Mouse (Mus musculus) liver, embryonic 15.5 days (tissue): ENCODE results near the gene Sarnp. TPM values are rescaled to one million over a fixed set of nuclear protein-coding genes. Genes with fewer than 3 reads are reported as not detected.

Source experiments
- ATAC-seq: fragments of 200-750 bp; cut with Nextera tagmentation; 2 replicates; pipeline ENCODE4 v1.8.0; 2017; ENCODE audit warnings: moderate number of reproducible peaks, mild to moderate bottlenecking, moderate library complexity; ENCODE audit not compliant: insufficient read depth
- H3K27ac ChIP-seq: fragments of 300-500 bp; sonication (generic); replicated peaks from 2 replicates; pipeline ENCODE4 v1.5.1; 2015; ENCODE audit warnings: mild to moderate bottlenecking, inconsistent platforms
- H3K27me3 ChIP-seq: fragments of 300-500 bp; sonication (generic); 2 replicates; pipeline ENCODE4 v1.6.1; 2015; ENCODE audit warnings: mild to moderate bottlenecking, inconsistent platforms
- H3K36me3 ChIP-seq: fragments of 300-500 bp; sonication (generic); replicated peaks from 2 replicates; pipeline ENCODE4 v1.6.1; 2015; ENCODE audit warnings: moderate library complexity, mild to moderate bottlenecking, inconsistent platforms
- H3K4me1 ChIP-seq: fragments of 300-500 bp; sonication (generic); replicated peaks from 2 replicates; pipeline ENCODE4 v1.6.1; 2015; ENCODE audit warnings: inconsistent platforms
- H3K4me2 ChIP-seq: fragments of 300-500 bp; sonication (generic); 2 replicates; pipeline ENCODE4 v1.6.1; 2015; ENCODE audit warnings: moderate library complexity, mild to moderate bottlenecking, inconsistent platforms
- H3K4me3 ChIP-seq: fragments of 300-500 bp; sonication (generic); replicated peaks from 2 replicates; pipeline ENCODE4 v1.5.1; 2015; ENCODE audit warnings: mild to moderate bottlenecking, inconsistent platforms
- H3K9ac ChIP-seq: fragments of 300-500 bp; sonication (generic); 2 replicates; pipeline ENCODE4 v1.6.1; 2015; ENCODE audit warnings: moderate library complexity, mild to moderate bottlenecking, inconsistent platforms
- H3K9me3 ChIP-seq: fragments of 300-500 bp; sonication (generic); replicated peaks from 2 replicates; pipeline ENCODE4 v1.6.1; 2016; ENCODE audit warnings: inconsistent platforms
- WGBS: fragments of 180-500 bp; shearing (Covaris S2); methylation state at CpG from one replicate; pipeline ENCODE4 v1.1.7; 2015; ENCODE audit warnings: mixed read lengths; ENCODE audit not compliant: insufficient replicate concordance; 5-methylcytosine and 5-hydroxymethylcytosine counted together
- polyA plus RNA-seq: library from polyadenylated mRNA; unstranded; fragments of >200 nt; fragmentation: Nextera tagmentation; extraction: Ambion mirVana; gene quantifications from 2 replicates; pipeline ENCODE4 v1.2.1, GENCODE M21; 2015

Gene Sarnp
- polyA plus RNA-seq, 1 experiment from 2014 or later, result 99.7 TPM

DNA sequence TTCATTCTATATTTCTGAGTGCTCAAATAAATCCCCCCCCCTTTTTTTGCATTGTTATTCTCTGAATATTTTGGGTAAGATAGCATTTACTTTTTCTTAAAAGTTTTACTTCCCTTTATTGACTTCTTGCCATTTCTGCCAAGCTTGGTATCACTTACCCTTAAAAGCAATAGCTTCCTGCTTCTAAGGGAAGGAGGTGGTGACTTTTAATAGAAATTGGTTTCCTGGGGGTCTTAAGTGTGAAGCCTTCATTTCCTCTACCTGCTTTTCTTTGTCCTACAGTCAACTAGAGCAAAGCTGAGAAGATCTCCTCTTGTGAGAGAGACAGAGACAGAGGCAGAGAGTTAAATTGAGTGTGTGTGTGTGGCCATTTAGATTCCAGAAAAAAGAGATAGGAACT lies 44.0 kb downstream of the Sarnp start:
- Histone ChIP-seq H3K36me3 (peaks cover 62% of the 10 kb centered on the region), H3K9ac (no peak overlapping the region), H3K9me3 (no peaks in the 10 kb centered on the region), H3K4me2 (no peak overlapping the region), H3K27me3 (no peaks in the 10 kb centered on the region), H3K27ac (no peak overlapping the region), H3K4me1 (no peaks in the 10 kb centered on the region), H3K4me3 (no peak overlapping the region)
- ATAC-seq, result no peak

DNA sequence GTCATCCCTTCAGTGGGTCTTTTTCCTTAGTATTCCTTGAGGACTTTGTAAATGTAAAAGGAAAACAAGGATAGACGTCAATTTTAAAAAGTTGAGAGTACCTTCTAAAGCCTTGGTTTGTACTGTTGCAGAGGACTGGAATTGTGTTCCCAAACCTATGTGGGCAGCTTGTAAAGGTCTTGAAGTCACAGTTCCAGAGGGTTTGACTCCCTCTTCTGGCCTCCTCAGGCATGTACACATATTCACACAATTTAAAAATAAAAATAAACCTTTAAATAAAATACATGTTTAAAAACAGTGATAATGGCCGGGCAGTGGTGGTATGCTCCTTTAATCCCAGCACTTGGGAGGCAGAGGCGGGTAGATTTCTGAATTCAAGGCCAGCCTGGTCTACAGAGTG lies 48.9 kb downstream of the Sarnp start:
- no peaks in the 10 kb centered on the region for H3K27me3 ChIP-seq
- no peak for ATAC-seq
- H3K36me3 ChIP-seq, result peaks cover 55% of the 10 kb centered on the region
- 75% methylated on average over 3 of the region's 3 CpGs for WGBS
- no peaks in the 10 kb centered on the region for H3K9me3 ChIP-seq
- H3K4me1 ChIP-seq, result no peaks in the 10 kb centered on the region
- no peak overlapping the region for H3K27ac ChIP-seq
- H3K4me2 ChIP-seq, result no peak overlapping the region
- H3K9ac ChIP-seq, result no peak overlapping the region
- no peak overlapping the region for H3K4me3 ChIP-seq

DNA sequence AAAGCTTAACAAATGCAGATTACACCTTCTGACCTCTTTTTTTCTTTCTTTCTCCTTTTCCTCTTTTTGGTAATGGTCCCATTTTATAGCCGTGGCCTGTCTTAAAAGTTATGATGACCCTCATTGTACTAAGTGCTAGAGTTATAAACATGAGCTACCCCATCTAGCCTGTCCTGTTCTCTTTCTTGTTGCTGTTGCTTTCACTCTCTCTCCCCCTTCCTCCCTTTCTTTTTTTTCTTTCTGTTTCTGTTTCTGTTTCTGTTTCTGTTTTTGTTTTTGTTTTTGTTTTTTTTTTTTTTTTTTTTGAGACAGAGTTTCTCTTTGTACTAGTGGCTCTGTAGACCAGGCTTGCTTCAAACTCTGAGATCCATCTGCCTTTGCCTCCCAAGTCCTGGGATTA lies 49.4 kb downstream of the Sarnp start:
- H3K4me1 ChIP-seq, result no peaks in the 10 kb centered on the region
- H3K9ac ChIP-seq, result no peak overlapping the region
- ATAC-seq, result no peak
- no peak overlapping the region for H3K27ac ChIP-seq
- no peaks in the 10 kb centered on the region for H3K27me3 ChIP-seq
- no peak overlapping the region for H3K4me3 ChIP-seq
- no peak overlapping the region for H3K4me2 ChIP-seq
- 76% methylated on average over 1 of the region's 1 CpGs for WGBS
- peaks cover 55% of the 10 kb centered on the region for H3K36me3 ChIP-seq
- H3K9me3 ChIP-seq, result no peaks in the 10 kb centered on the region

DNA sequence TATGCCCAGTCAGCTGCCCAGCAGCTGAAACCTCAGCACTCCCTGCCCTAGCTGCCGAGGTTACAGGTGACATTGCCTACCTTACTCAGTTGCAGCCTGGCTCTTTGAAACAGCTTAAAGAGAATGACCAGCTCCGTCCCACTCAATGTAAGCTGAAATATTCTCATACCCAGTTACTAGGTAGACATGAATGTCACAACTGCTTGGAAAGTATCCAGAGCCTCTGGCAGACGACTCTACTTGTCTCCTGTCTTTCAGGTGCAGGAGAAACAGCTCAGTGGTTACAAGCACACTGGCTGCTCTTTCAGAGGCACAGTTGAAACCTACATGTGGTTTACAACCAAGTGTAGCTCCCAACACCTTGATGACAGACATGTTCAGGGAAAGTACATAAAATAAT lies 53.2 kb downstream of the Sarnp start:
- Histone ChIP-seq H3K27me3 (no peaks in the 10 kb centered on the region), H3K4me2 (no peak overlapping the region), H3K27ac (no peak overlapping the region), H3K9ac (no peak overlapping the region), H3K4me1 (no peaks in the 10 kb centered on the region), H3K36me3 (peaks cover 66% of the 10 kb centered on the region), H3K9me3 (no peaks in the 10 kb centered on the region), H3K4me3 (no peak overlapping the region)
- ATAC-seq, result no peak
- 73% methylated on average over 3 of the region's 3 CpGs for WGBS

DNA sequence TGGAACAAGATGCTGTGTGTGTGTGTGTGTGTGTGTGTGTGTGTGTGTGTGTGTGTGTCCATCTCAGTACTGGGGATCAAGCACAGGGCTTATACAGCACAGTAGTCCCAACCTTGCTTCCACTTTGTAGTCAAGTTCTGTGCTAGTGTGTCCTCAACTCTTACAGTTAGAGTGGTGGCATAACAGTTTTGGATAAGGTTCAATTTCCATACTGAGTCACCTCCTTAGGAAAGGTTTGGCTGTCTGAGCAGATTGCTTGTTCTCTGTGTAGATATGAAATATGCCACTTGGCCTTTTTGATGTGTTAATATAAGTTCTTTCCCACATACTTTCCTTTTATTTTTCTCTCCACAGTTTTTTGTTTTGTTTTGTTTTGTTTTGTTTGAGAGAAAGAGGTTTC lies 61.2 kb downstream of the Sarnp start:
- Histone ChIP-seq H3K9ac (no peak overlapping the region), H3K4me3 (no peak overlapping the region), H3K27me3 (no peaks in the 10 kb centered on the region), H3K4me2 (no peak overlapping the region), H3K4me1 (no peaks in the 10 kb centered on the region), H3K27ac (no peak overlapping the region), H3K9me3 (no peaks in the 10 kb centered on the region), H3K36me3 (peaks cover 44% of the 10 kb centered on the region)
- no peak for ATAC-seq

DNA sequence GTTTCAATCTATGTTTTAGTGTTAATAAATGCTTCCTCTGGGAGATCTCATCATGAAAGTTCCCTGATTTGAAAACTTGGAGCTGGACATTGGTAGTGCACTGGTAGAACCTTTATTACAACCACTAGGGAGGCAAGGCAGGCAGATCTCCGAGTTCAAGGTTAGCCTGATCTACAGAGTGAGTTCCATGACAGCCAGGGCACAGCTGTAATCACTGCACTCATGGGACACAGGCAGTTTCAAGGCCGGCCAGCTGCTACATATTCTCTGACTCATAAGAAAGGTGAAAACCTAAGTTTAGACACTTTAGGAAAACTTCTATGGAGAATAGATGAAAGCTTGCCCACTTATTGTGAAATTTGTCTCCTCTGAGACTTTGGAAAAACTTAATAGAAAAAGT lies 61.7 kb downstream of the Sarnp start:
- Histone ChIP-seq H3K9me3 (no peaks in the 10 kb centered on the region), H3K27ac (no peak overlapping the region), H3K36me3 (peaks cover 39% of the 10 kb centered on the region), H3K4me1 (no peaks in the 10 kb centered on the region), H3K27me3 (no peaks in the 10 kb centered on the region), H3K4me3 (no peak overlapping the region), H3K4me2 (no peak overlapping the region), H3K9ac (no peak overlapping the region)
- no peak for ATAC-seq
- 69% methylated on average over 2 of the region's 2 CpGs for WGBS

DNA sequence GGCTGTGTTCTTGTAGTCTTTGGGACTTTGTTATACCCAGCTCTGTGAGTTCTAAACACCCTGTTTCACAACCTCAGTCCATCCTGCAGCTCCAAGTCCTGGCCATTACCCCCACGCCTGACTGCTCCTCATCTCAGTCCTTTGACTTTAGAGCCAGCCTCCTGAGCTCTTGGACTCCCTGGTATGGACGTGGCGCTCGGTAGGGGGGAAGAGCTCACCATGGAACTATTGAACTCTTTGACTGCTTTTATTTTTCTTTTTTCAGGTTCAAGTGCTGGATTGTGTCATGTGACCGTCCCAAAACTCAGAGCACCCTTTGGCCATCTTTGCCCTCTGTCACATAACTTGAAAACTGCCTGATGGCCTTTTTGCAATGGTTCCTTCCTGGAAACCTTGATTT lies 64.9 kb downstream of the Sarnp start:
- H3K4me1 ChIP-seq, result peaks cover 6% of the 10 kb centered on the region; the same call in 1 of the 2 replicates
- H3K9ac ChIP-seq, result no peak overlapping the region
- no peak overlapping the region for H3K27ac ChIP-seq
- 81% methylated on average over 5 of the region's 5 CpGs for WGBS
- H3K36me3 ChIP-seq, result peaks cover 13% of the 10 kb centered on the region
- ATAC-seq, result no peak
- no peak overlapping the region for H3K4me3 ChIP-seq
- no peak overlapping the region for H3K4me2 ChIP-seq
- H3K27me3 ChIP-seq, result no peaks in the 10 kb centered on the region; the same call in 1 of the 2 replicates
- no peaks in the 10 kb centered on the region for H3K9me3 ChIP-seq

DNA sequence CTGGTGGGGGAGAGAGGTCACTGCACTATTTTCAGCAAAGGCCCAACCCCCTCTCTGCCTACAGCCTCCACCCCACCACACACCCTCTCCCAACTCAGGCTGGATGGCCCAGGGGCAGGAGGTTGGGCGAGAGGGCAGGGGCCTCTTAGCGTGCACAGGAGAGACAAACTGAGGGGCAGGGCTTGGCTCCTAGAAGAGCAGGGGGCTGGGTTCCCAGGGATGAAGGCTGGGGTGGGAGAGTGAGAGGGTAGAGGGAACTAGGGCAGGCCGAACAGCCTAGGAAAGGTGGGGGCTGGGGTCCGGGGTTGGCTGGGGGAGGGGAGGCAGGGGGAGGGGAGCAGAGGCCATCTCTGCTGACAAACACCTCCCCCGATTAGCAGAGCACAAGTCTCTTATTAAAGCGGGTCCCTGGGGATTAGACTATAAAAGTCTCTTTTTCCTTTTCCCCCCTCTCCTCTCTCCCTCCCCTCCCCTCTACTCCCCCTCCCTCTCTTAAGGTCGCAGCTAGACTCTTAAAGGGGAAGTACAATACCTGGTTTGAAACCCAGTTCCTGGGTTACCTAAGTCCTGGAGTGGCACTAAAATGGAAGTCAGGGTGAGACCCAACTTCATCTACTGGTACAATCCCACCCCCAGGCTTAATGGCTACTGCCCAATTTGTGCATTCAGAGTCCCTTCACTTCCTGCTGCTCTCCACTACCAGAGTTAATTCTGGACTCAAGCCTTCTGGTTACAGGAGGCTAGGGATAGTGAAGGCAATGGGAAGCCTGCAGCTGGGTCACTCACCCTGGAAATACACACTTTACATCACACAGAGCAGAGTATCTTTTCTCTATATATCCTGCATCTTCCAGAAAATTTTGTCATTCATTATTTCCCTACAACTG lies 72.1 kb downstream of the Sarnp start:
- 6% methylated on average over 7 of the region's 7 CpGs for WGBS
- ATAC-seq, result peak; percentile 52
- Histone ChIP-seq H3K27me3 (peaks cover 70% of the 10 kb centered on the region), H3K9me3 (no peaks in the 10 kb centered on the region), H3K9ac (no peak overlapping the region), H3K36me3 (no peaks in the 10 kb centered on the region), H3K27ac (no peak overlapping the region), H3K4me2 (peak overlapping the region; percentile 43), H3K4me3 (peak overlapping the region; percentile 8; the same call in 1 of the 2 replicates), H3K4me1 (peaks cover 33% of the 10 kb centered on the region)

DNA sequence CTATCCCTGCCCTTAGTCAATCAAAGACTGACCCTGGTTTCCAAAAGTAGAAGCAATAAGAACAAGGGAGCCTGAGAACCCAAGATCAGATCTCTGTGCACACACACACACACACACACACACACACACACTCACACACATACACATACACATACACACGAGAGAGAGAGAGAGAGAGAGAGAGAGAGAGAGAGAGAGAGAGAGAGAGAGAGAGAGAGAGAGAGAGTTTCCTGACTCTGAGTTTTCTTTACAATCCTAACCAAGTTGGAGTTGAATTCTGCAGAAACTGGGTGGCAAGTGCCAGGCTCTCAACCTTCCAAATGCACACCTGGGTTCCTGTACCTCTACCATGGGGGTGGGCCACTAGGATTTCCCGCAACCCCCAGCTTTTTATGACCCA lies 72.7 kb downstream of the Sarnp start:
- Histone ChIP-seq H3K9ac (no peak overlapping the region), H3K36me3 (no peaks in the 10 kb centered on the region), H3K27ac (no peak overlapping the region), H3K4me2 (peak overlapping the region; percentile 74; the same call in 1 of the 2 replicates), H3K4me3 (no peak overlapping the region), H3K4me1 (peaks cover 33% of the 10 kb centered on the region), H3K9me3 (no peaks in the 10 kb centered on the region), H3K27me3 (peaks cover 76% of the 10 kb centered on the region)
- WGBS, result 34% methylated on average over 2 of the region's 2 CpGs
- no peak for ATAC-seq

DNA sequence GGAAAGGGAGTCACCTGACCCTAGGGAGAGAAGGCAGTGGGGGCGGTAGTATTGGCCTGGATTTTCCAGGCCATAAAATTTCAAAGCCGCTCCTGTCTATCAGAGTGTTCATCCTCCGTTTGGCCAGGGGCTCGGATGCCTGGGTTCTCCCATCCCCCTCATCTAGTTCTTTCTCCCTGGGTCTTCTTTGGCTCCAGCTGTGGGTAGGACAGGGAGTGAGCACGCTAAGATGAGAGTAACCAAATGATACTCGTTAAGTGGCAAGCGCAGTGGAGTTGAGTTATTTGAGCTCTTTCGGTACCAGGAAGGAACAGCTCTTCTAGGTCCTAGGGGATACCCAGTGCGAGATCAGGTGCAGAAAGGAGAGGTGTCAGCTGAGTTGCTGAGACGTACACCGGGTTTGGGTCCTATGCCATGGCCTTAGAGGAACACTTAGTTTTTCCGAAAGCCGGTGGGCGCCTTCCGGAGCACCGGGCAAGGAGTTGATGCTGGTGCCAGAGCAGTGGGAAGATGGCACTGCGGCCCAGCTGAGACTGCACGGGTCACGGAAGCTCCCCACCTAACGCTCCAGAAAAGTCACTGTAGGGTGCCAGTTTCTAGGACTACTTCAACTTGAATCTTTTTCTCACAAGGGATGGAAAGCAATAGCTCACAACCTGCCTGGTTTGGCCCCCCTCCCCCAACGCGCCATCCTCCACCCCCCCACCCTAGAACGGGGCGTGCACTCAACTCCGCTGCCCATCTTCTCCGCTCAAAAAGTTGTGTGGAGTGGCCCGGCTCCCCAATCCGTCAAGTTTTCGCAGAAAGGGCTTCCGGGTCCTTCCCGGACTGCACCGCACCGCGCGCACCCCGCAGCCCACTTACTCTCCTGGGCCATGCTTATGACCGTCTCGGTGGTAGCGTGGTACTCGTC lies 73.5 kb downstream of the Sarnp start:
- Histone ChIP-seq H3K36me3 (no peaks in the 10 kb centered on the region), H3K27ac (no peak overlapping the region), H3K27me3 (peaks cover 84% of the 10 kb centered on the region), H3K9me3 (no peaks in the 10 kb centered on the region), H3K4me1 (peaks cover 29% of the 10 kb centered on the region), H3K9ac (no peak overlapping the region; the same call in 1 of the 2 replicates), H3K4me3 (peak overlapping the region; percentile 55), H3K4me2 (peak overlapping the region; percentile 74)
- no peak for ATAC-seq
- 2% methylated on average over 40 of the region's 40 CpGs for WGBS
